In the genomic region with DNA sequence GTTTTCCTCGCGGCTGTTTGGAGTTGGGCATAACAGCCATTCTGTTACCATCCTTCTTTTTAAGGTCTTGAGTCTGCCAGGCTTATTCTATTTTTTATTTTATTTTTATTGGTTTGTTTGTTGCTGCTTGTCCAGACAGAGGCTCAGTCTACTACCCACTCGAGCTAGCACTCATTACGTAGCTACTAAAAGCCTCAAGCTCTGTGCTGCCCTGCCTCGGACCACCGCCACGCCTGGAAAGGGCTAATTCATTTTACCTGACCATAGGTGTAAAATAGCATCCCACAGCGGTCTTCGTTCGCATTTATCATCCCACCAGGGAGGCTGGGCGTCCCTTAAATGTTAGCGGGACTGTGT, we compare ENCODE assay signal across 8 mouse cellular contexts. TPM values are rescaled to one million over a fixed set of nuclear protein-coding genes. Genes with fewer than 3 reads are reported as not detected.
DNase-seq lines count a peak whose midpoint lies in the region; ATAC-seq and TF ChIP-seq lines count a peak whose summit lies in the region.

No protein-coding gene starts in this region.

- H3K27ac ChIP-seq in heart, embryonic 14.5 days (replicated peaks in 1 of 2; ENCODE audit: control insufficient read depth in 1 of 2, insufficient read depth in 1 of 2, low read depth in 2 of 2, low read length in 2 of 2), result no peak overlapping the region
- peak overlapping the region; percentile 84 for H3K27ac ChIP-seq in bone marrow, adult 2 months (ENCODE audit: control insufficient read depth, insufficient read depth, low read depth, low read length, poor library complexity)
- peak overlapping the region; percentile 44; the same call in 1 of the 2 replicates for H3K27ac ChIP-seq in hindbrain, embryonic 13.5 days
- no peak overlapping the region for H3K27ac ChIP-seq in midbrain, embryonic 11.5 days (ENCODE audit: low read depth, low read length)

- H3K9ac ChIP-seq in heart, embryonic 14.5 days (ENCODE audit: low read length), result peak overlapping the region; percentile 67
- H3K9ac ChIP-seq in hindbrain, embryonic 13.5 days, result peak overlapping the region; percentile 70
- peak overlapping the region; percentile 67 for H3K9ac ChIP-seq in midbrain, embryonic 11.5 days (ENCODE audit: low read length)

- DNase-seq in heart, postnatal 36 days, result no peak
- no peak for DNase-seq in midbrain, embryonic 11.5 days (ENCODE audit: low spot score, missing footprints)
- no peak for DNase-seq in layer of hippocampus, postnatal 25 days (ENCODE audit: extremely low spot score in 1 of 2, low spot score in 1 of 2)
- DNase-seq in cerebellum, adult 11 months, result no peak
- DNase-seq in embryo, embryonic 10.5 days (ENCODE audit: low spot score), result no peak

- no peaks in the 10 kb centered on the region for H3K36me3 ChIP-seq in heart, embryonic 14.5 days (ENCODE audit: control insufficient read depth, insufficient read depth, low read length)
- H3K36me3 ChIP-seq in hindbrain, embryonic 13.5 days, result no peaks in the 10 kb centered on the region
- no peaks in the 10 kb centered on the region for H3K36me3 ChIP-seq in midbrain, embryonic 11.5 days (ENCODE audit: control insufficient read depth, insufficient read depth, low read length)

- no peak for TF ChIP-seq POLR2A in bone marrow, adult 2 months (IDR thresholded peaks at IDR 0.05; ENCODE audit: borderline replicate concordance, control insufficient read depth, low read depth, low read length)

- peak overlapping the region; percentile 82 for H3K4me2 ChIP-seq in heart, embryonic 14.5 days (ENCODE audit: low read length)
- peak overlapping the region; percentile 83 for H3K4me2 ChIP-seq in hindbrain, embryonic 13.5 days
- peak overlapping the region; percentile 82 for H3K4me2 ChIP-seq in midbrain, embryonic 11.5 days

- WGBS in heart, embryonic 14.5 days, result 20% methylated on average over 12 of the region's 12 CpGs
- WGBS in bone marrow, adult 2 months, result 34% methylated on average over 12 of the region's 12 CpGs
- WGBS in hindbrain, embryonic 13.5 days, result 15% methylated on average over 12 of the region's 12 CpGs
- 21% methylated on average over 12 of the region's 12 CpGs for WGBS in midbrain, embryonic 11.5 days

- no peak for ATAC-seq in heart, embryonic 14.5 days (ENCODE audit: insufficient number of reproducible peaks, insufficient read depth, low FRiP score, low read depth)
- peak; percentile 34; the same call in 1 of the 2 replicates for ATAC-seq in hindbrain, embryonic 13.5 days (ENCODE audit: low FRiP score)
- ATAC-seq in midbrain, embryonic 11.5 days (ENCODE audit: low FRiP score), result no peak

- H3K4me1 ChIP-seq in heart, embryonic 14.5 days (ENCODE audit: control insufficient read depth in 2 of 2, insufficient read depth in 2 of 2, low read length in 2 of 2), result peaks cover 2 to 5% of the 10 kb centered on the region in 2 experiments; a peak in 1 of 4 replicates
- peaks cover 7% of the 10 kb centered on the region for H3K4me1 ChIP-seq in bone marrow, adult 2 months (ENCODE audit: control insufficient read depth, insufficient read depth, low read length)
- peaks cover 16% of the 10 kb centered on the region for H3K4me1 ChIP-seq in hindbrain, embryonic 13.5 days (replicated peaks)
- peaks cover 6% of the 10 kb centered on the region for H3K4me1 ChIP-seq in midbrain, embryonic 11.5 days (ENCODE audit: control insufficient read depth, insufficient read depth, low read length)

- H3K9me3 ChIP-seq in heart, embryonic 14.5 days (ENCODE audit: control insufficient read depth, low read length), result no peaks in the 10 kb centered on the region
- no peaks in the 10 kb centered on the region for H3K9me3 ChIP-seq in hindbrain, embryonic 13.5 days
- no peaks in the 10 kb centered on the region for H3K9me3 ChIP-seq in midbrain, embryonic 11.5 days (ENCODE audit: control insufficient read depth, low read length)

- no peak for TF ChIP-seq CTCF in bone marrow, adult 2 months (IDR thresholded peaks at IDR 0.05; ENCODE audit: control insufficient read depth, insufficient read depth, low read length)

- H3K4me3 ChIP-seq in heart, embryonic 14.5 days (ENCODE audit: control insufficient read depth in 1 of 2, insufficient read depth in 1 of 2, low read depth in 1 of 2, low read length in 2 of 2), result peak overlapping the region; percentile 45 to 53
- peak overlapping the region; percentile 57 for H3K4me3 ChIP-seq in bone marrow, adult 2 months (replicated peaks; ENCODE audit: control insufficient read depth, low read depth, low read length)
- peak overlapping the region; percentile 49 for H3K4me3 ChIP-seq in hindbrain, embryonic 13.5 days
- H3K4me3 ChIP-seq in midbrain, embryonic 11.5 days (ENCODE audit: low read depth, low read length), result peak overlapping the region; percentile 46; the same call in 1 of the 2 replicates

- H3K27me3 ChIP-seq in heart, embryonic 14.5 days (ENCODE audit: control insufficient read depth, insufficient read depth, low read length), result no peaks in the 10 kb centered on the region
- H3K27me3 ChIP-seq in hindbrain, embryonic 13.5 days, result no peaks in the 10 kb centered on the region
- no peaks in the 10 kb centered on the region for H3K27me3 ChIP-seq in midbrain, embryonic 11.5 days (ENCODE audit: control insufficient read depth, insufficient read depth, low read length)

- intact Hi-C loops in heart, postnatal 36 days (cut with DNase I), result no loop called here

RNA-seq across cellular contexts. Expression of a gene that starts 4.3 kb away (rescaled TPM):
- 4.8 and 5.1 TPM in 2 replicates for polyA plus RNA-seq in heart, embryonic 14.5 days (2014; fragmentation: Nextera tagmentation; extraction: Ambion mirVana)
- total RNA-seq in heart, postnatal 36 days (2021), result 1 to 10 TPM; 4.2 to 6.2 TPM
- 28.0 and 65.7 TPM in 2 replicates for polyA plus RNA-seq in bone marrow, adult 2 months (2011; ENCODE audit: insufficient read depth, insufficient read length, low replicate concordance, missing spikeins)
- polyA plus RNA-seq in hindbrain, embryonic 13.5 days (2015; fragmentation: Nextera tagmentation; extraction: Ambion mirVana), result 3.5 and 3.9 TPM in 2 replicates
- polyA plus RNA-seq in midbrain, embryonic 11.5 days (2014; fragmentation: Nextera tagmentation; extraction: Ambion mirVana), result 4.0 and 4.5 TPM in 2 replicates
- 1 to 10 TPM; 3.6 to 3.8 TPM for total RNA-seq in layer of hippocampus, postnatal 25 days (2021)

RNA-seq across cellular contexts. Expression of a gene that starts 7.7 kb away (rescaled TPM):
- polyA plus RNA-seq in heart, embryonic 14.5 days (2014; fragmentation: Nextera tagmentation; extraction: Ambion mirVana), result 50.6 and 52.0 TPM in 2 replicates
- 10 to 100 TPM; 21.7 to 24.2 TPM for total RNA-seq in heart, postnatal 36 days (2021)
- 6.8 and 15.6 TPM in 2 replicates for polyA plus RNA-seq in bone marrow, adult 2 months (2011; ENCODE audit: insufficient read depth, insufficient read length, low replicate concordance, missing spikeins)
- 28.1 and 29.4 TPM in 2 replicates for polyA plus RNA-seq in hindbrain, embryonic 13.5 days (2015; fragmentation: Nextera tagmentation; extraction: Ambion mirVana)
- polyA plus RNA-seq in midbrain, embryonic 11.5 days (2014; fragmentation: Nextera tagmentation; extraction: Ambion mirVana), result 16.6 and 18.9 TPM in 2 replicates
- total RNA-seq in layer of hippocampus, postnatal 25 days (2021), result 10 to 100 TPM; 23.3 to 31.2 TPM

RNA-seq across cellular contexts. Expression of a gene that starts 24.1 kb away (rescaled TPM):
- 275 and 293 TPM in 2 replicates for polyA plus RNA-seq in heart, embryonic 14.5 days (2014; fragmentation: Nextera tagmentation; extraction: Ambion mirVana)
- 100 to 1,000 TPM; 211 to 237 TPM for total RNA-seq in heart, postnatal 36 days (2021)
- 264 and 333 TPM in 2 replicates for polyA plus RNA-seq in bone marrow, adult 2 months (2011; ENCODE audit: insufficient read depth, insufficient read length, low replicate concordance, missing spikeins)
- 238 and 241 TPM in 2 replicates for polyA plus RNA-seq in hindbrain, embryonic 13.5 days (2015; fragmentation: Nextera tagmentation; extraction: Ambion mirVana)
- polyA plus RNA-seq in midbrain, embryonic 11.5 days (2014; fragmentation: Nextera tagmentation; extraction: Ambion mirVana), result 364 and 369 TPM in 2 replicates
- 100 to 1,000 TPM; 232 to 234 TPM for total RNA-seq in layer of hippocampus, postnatal 25 days (2021)

RNA-seq across cellular contexts. Expression of a gene that starts 40.0 kb away (rescaled TPM):
- 789 and 806 TPM in 2 replicates for polyA plus RNA-seq in heart, embryonic 14.5 days (2014; fragmentation: Nextera tagmentation; extraction: Ambion mirVana)
- total RNA-seq in heart, postnatal 36 days (2021), result 1,000 to 10,000 TPM; 1,434 to 1,723 TPM
- 0.54 and 1.1 TPM in 2 replicates for polyA plus RNA-seq in bone marrow, adult 2 months (2011; ENCODE audit: insufficient read depth, insufficient read length, low replicate concordance, missing spikeins)
- polyA plus RNA-seq in hindbrain, embryonic 13.5 days (2015; fragmentation: Nextera tagmentation; extraction: Ambion mirVana), result 0.23 and 0.58 TPM in 2 replicates
- not detected in 2 replicates for polyA plus RNA-seq in midbrain, embryonic 11.5 days (2014; fragmentation: Nextera tagmentation; extraction: Ambion mirVana)
- total RNA-seq in layer of hippocampus, postnatal 25 days (2021), result under 1 TPM; 0.20 to 0.23 TPM

RNA-seq across cellular contexts. Expression of a gene that starts 42.5 kb away (rescaled TPM):
- polyA plus RNA-seq in heart, embryonic 14.5 days (2014; fragmentation: Nextera tagmentation; extraction: Ambion mirVana), result 29.8 and 31.0 TPM in 2 replicates
- total RNA-seq in heart, postnatal 36 days (2021), result 10 to 100 TPM; 16.9 to 17.8 TPM
- polyA plus RNA-seq in bone marrow, adult 2 months (2011; ENCODE audit: insufficient read depth, insufficient read length, low replicate concordance, missing spikeins), result 2.1 and 2.4 TPM in 2 replicates
- polyA plus RNA-seq in hindbrain, embryonic 13.5 days (2015; fragmentation: Nextera tagmentation; extraction: Ambion mirVana), result 0.99 and 1.6 TPM in 2 replicates
- 0.63 and 0.98 TPM in 2 replicates for polyA plus RNA-seq in midbrain, embryonic 11.5 days (2014; fragmentation: Nextera tagmentation; extraction: Ambion mirVana)
- under 1 TPM in 1 of 2 experiments, not detected in 1; 0.59 TPM for total RNA-seq in layer of hippocampus, postnatal 25 days (2021)

Comparison
In these comparisons a context has a peak if more than half of its experiments do, and no peak if none do; other contexts are left out.
1. H3K27ac ChIP-seq: peak in bone marrow, adult 2 months (single experiment) and hindbrain, embryonic 13.5 days (single experiment); none in heart, embryonic 14.5 days (0 of 2) and midbrain, embryonic 11.5 days (single experiment).
2. Peak in every context shown above with its lines, with median percentiles within 50 percentile points of each other: H3K4me2 ChIP-seq, H3K4me3 ChIP-seq and H3K9ac ChIP-seq.